Mouse (Mus musculus): ENCODE data around the gene Gm20708.

The Gm20708 gene

GRCm38 (mm10) chr11:117809407-117810311 is at the start of gene Gm20708, which contains the start of gene Syngr2:
Gene Gm20708 (plus strand): TSS chr11:117809668.
Gene Syngr2 (plus strand): TSS chr11:117809668.
- DNase-seq (ENCODE audit: low read depth, low spot score), result no peak

DNA sequence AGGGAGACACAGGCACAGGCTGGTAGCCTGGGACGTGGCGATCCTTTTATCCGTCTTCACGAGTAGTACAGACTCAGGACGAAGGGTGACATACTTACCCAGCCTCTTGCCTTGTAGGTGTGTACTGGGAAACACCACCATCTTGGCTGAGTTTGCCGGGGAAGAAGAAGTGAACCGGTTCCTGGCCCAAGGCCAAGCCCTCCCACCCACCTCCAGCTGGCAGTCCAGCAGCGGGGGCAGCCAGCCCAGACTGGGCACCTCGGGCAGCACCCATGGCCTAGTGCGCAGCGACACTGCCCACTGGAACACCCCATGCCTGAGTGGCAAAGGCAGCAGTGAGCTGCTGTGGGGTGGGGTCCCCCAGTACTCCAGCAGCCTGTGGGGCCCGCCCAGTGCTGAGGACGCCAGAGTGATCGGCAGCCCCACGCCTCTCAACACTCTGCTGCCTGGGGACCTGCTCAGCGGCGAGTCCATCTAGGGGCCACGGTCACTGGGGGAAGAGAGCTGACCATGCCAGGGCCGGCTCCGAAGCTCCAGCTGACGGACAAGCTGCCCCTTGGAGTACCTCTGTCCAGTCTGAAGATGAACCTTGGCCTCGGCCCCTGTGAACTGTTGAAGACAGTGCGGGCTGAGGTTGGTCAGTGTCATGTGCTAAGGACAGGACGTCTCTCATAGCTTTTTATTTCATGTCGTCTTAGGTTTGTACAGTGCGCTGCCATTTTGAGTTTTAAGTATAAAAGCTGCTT is 48.9 kb upstream of the Gm20708 start:
- DNase-seq (ENCODE audit: low read depth, low spot score), result no peak

DNA sequence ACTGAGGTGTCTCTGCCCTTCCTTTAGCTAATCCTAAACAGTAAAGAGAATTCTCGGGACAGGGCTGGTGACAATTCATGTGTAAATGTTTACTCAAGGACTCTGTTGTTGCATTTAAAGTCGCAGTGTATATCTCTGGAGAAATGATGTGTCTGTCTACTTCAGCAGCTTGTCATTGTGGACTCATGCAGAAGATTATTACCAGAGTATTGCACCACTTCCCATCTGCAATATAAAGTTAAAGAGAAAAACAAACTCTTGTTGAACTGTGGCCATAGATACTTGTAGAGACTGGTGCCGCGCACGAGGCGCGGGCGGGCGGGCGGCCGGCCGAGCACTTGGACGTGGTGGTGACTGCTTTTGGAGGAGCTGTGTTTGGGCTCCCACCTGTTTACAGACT is 47.7 kb upstream of the Gm20708 start:
- no peak for DNase-seq (ENCODE audit: low read depth, low spot score)

DNA sequence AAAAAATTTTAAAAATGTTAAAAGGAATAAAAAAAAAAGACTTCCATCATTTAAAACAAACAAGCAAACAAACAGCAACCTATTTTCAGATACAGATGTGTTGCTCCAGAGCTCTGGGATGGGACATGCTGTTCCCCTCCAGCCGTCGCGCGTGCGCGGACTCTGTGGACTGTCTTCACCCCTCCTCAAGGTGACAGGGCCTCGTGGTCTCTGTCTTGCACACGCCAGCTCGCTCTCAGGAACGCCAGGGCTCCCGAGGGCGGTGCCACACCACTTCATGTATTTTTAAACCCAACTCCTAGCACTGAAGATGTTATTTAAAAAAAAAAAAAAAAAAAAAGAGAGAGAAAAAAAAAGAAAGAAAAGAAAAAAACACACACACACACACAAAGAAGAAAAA is 47.2 kb upstream of the Gm20708 start:
- DNase-seq (ENCODE audit: low read depth, low spot score), result no peak

DNA sequence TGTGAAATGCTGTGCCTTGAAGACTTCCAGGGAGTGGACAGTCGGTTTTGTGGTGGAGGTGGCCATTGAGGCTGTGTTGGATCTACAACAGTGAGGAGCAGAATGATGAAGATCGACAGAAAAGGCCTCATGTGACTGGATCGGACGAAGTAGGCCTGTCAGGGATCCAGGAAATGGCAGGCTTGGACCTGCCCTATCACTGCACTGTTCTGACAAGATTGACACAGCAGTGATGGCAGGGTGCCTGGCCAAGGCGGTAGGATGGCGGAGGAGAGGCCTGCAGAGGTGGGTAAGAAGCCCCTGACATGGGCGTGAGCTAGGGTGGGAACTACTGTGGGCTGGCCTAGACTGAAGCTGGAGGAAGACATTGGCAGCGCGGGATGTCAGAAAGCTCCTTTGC is 45.1 kb upstream of the Gm20708 start:
- DNase-seq (ENCODE audit: low read depth, low spot score), result no peak

DNA sequence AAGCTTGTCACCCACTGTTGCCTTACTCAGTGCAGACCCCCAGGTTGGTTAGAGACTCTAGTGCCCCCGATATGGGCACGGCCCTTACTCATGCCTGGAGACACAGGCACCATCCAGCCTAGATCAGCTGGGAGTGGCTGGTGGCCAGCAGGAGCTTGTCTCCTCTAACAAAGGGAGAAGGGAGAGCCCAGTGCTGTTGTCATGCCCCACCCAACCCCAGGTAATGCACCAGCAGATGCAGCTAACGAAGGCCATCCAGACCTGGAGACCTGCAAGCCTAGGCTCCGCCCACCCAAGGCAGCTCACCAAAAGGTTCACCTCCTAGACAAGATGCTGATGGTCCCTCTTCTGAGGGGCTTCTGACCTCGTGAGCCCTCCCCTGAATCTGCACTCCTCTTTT is 44.1 kb upstream of the Gm20708 start:
- DNase-seq (ENCODE audit: low read depth, low spot score), result no peak

- DNase-seq (ENCODE audit: low read depth, low spot score), result no peak
Observed at GRCm38 (mm10) chr11:117766275-117766674, 43.2 kb upstream of the Gm20708 start.

DNA sequence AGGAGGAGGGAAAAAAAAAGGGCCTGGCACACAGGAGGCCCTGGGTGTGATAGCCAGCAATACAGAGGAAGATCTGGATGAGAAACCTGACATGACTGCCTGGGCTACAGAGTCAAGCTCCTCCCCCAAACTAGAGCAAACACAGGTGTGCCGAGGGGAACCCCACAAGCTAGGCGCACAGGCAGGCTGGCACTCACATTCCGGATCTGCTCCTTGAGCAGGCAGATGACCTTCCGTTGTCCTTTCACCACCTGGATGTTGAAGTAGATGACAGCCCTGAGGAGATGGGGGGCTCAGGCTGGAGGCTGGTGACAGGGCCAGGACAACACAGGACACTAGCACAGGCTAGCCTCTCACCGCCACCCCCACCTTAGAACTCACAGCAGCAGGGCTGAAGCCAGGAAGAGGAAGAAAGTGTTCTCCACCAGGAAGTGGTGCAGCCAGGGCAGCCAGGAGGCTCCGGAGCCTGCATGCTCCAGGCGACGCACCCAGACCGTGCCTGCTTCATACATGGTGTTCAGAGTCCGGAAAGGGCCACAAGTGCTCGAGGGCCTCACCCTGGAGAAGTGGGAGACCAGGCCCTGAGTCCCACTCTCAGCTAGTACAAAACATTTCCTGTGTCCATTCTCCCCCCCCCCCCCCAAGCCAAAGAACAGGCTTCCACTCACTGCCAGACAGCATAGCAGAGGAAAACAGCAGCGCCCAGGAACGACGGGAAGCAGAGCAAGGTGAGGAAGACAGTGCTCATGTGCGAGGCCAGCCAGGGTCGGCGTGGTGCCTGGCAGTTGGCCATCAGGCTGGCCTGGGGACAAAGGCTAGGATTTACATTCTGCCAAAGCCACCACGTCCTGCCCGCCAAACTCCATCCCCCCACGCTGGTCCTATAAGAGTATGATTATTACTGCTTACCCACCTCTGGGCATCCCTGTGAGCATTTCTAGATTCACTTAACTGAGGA is 40.5 kb upstream of the Gm20708 start:
- DNase-seq (ENCODE audit: low read depth, low spot score), result no peak

GRCm38 (mm10) chr11:117769683-117770047 is 39.8 kb upstream of the Gm20708 start:
- DNase-seq (ENCODE audit: low read depth, low spot score), result no peak

DNA sequence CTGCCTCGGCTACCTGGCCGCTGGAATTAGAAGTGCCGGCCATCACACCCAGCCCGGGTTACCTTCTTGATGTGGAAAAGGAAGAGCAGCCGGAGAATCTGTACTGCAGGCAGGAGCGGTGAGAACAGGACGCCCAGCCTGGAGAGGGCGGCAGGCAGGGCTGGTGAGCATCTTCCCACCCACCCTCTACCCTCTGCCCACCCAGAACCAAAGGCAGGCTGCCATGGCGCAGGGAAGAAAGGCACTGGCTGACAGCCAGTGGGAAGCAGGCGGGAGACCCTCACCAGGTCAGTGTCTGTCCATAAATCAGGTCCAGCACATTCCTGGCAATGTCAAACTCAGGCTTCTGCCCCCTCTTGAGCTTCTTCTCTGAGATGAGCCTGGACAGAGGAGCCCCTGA is 39.1 kb upstream of the Gm20708 start:
- no peak for DNase-seq (ENCODE audit: low read depth, low spot score)

DNA sequence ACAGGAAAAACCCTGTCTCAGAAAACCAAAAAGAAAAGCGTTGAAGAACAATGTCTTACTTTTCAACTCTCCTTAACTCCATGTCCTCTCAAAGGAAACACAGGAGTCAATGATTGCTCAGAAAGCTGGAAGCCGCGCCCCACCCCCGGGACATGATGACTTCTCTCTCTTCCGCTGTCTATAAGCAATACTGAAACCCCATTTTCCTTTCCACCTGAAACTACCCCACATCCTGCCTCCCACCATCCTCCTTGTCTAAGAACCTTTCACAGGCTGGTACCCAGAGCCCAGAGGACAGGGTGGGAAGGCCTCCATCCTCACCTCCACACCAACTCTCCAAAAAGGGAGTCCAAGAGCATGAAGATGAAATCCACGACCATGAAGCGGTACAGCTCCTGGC is 37.1 kb upstream of the Gm20708 start:
- no peak for DNase-seq (ENCODE audit: low read depth, low spot score)

GRCm38 (mm10) chr11:117774925-117775324 is 34.5 kb upstream of the Gm20708 start:
- DNase-seq (ENCODE audit: low read depth, low spot score), result no peak

GRCm38 (mm10) chr11:117775540-117775939 is 33.9 kb upstream of the Gm20708 start:
- DNase-seq (ENCODE audit: low read depth, low spot score), result no peak

DNA sequence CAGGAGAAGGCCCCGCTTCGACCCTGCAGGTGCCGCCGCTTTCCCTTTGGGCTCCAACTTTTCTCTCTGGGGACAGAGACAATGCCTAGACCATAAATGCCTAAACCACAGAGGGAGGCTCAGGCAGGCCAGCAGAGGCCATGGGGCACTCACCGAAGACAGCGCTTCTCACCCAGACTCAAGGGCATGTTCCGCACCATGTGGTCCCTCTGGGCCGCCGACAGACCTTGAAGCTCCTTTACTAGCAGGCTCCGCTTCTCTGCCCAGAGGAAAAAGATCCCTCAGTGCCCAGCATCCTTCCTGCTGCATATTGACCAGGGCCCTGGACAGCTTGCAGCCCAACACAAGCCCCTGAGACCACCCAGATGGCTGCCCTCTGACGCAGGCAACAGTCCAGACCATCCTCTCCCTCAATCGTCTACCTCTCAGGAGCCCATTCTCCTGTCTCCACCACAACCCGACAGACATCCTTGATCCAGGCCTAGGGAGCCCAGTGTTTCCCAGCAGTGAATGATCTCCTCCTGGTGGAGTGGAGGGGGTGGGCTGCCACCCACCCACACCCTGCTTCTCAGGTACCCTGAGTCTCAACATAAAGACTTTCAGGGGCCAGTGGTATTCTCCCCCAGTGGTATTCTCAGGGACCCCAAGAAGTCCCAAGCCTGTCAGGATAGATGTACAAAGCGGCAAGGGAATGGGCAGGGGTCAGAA is 33.2 kb upstream of the Gm20708 start:
- DNase-seq (ENCODE audit: low read depth, low spot score), result no peak

- DNase-seq (ENCODE audit: low read depth, low spot score), result no peak
Observed at GRCm38 (mm10) chr11:117777111-117777510, 32.4 kb upstream of the Gm20708 start.

DNA sequence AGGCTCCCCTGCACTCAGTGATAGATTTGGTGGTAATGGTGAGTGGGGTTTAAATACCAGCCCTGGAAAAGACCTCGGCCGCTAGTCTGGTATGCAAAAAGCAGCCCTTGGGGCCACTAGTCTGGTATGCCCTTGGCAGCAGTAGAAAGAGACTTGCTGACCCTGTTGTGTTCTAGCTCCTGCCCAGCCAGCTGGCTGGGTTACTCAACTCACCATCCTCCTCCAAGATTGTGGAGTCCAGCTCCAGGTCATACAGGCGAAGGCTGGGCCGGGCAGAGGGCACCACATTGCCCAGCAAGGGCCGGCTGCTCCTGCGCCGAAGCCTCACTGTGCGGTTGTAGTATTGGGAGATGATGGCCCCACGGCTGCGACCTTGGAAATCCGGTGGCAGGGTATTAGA is 31.4 kb upstream of the Gm20708 start:
- no peak for DNase-seq (ENCODE audit: low read depth, low spot score)

GRCm38 (mm10) chr11:117778851-117779433 is 30.5 kb upstream of the Gm20708 start:
- DNase-seq (ENCODE audit: low read depth, low spot score), result no peak

GRCm38 (mm10) chr11:117779434-117780198 is 29.9 kb upstream of the Gm20708 start:
- DNase-seq (ENCODE audit: low read depth, low spot score), result peak; percentile 43

DNA sequence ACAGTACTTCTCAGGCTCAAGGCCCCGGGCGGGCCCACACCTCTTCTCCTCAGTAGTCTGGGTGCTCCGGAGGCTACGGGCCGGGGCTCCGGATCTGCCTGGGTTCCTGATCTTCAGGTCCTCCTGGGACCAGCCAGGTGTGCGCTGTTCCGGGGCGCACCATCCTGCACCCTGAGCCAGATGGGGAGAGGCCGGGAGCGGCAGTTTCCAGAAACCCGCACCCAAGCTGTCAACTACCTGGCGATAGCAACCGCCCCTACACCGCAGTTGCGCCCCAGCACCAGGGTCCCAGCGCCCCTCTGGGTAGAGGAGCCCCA is 29.3 kb upstream of the Gm20708 start:
- no peak for DNase-seq (ENCODE audit: low read depth, low spot score)

GRCm38 (mm10) chr11:117780582-117781111 is 28.8 kb upstream of the Gm20708 start:
- DNase-seq (ENCODE audit: low read depth, low spot score), result peak; percentile 69
